Mouse (Mus musculus): ENCODE measurements around the gene Cnr2.

DNA sequence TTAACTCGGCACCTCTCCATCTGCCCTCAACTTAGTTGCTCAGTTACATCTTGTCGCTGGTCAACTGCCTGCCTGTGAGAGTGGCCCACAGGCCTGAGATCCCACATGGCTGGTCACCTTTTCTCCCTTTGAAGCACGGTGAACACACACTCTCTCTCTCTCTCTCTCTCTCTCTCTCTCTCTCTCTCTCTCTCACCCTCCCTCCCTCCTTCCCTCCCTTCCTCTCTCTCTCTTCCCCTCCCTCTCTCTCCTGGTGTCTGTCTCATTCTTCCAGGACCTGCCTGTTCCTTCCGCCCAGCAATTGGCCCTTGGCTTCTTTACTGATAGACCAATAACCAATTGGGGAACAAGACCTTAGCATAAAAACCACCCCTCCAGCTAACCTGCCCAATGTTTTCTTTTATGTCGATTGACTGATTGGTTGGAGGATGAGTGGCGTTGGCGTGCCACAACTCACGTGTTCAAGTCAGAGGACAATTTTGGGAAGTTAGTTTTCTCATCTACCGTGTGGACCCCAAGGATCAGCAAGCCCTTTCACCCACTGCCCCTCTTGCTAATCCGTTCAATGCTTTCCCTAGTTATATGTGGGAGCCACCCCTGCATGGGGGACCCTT lies 31.1 kb downstream of the Cnr2 start:
- TF ChIP-seq POLR2A (IDR thresholded peaks at IDR 0.05; ENCODE audit: extremely low read depth, insufficient read depth, low read length), result no peak
- TF ChIP-seq CTCF (IDR thresholded peaks at IDR 0.05; ENCODE audit: low read depth, low read length), result no peak

Data from liver, adult 2 months (tissue).